Mouse (Mus musculus) lung, postnatal 0 days (tissue): ENCODE results near the gene Evl. TPM values are rescaled to one million over a fixed set of nuclear protein-coding genes. Genes with fewer than 3 reads are reported as not detected.

Experiments used
- ATAC-seq: fragments of 200-750 bp; cut with Nextera tagmentation; 2 replicates; pipeline ENCODE4 v1.8.0; 2017; ENCODE audit warnings: moderate library complexity
- DNase-seq: peaks from one replicate; pipeline ENCODE4 v3.0.0-alpha.2; 2016; ENCODE audit warnings: low spot score
- H3K27ac ChIP-seq: fragments of 300-500 bp; sonication (generic); 2 replicates; pipeline ENCODE4 v1.5.1; 2014; ENCODE audit warnings: antibody characterized with exemption, mild to moderate bottlenecking, low read length, mixed read lengths
- H3K27me3 ChIP-seq: fragments of 300-500 bp; sonication (generic); replicated peaks from 2 replicates; pipeline ENCODE4 v1.6.1; 2014; ENCODE audit warnings: low read length, mixed read lengths; ENCODE audit not compliant: insufficient read depth
- H3K36me3 ChIP-seq: fragments of 300-500 bp; sonication (generic); 2 replicates; pipeline ENCODE4 v1.6.1; 2014; ENCODE audit warnings: low read length, mixed read lengths; ENCODE audit not compliant: insufficient read depth
- H3K4me1 ChIP-seq: fragments of 300-500 bp; sonication (generic); 2 replicates; pipeline ENCODE4 v1.6.1; 2014; ENCODE audit warnings: antibody characterized with exemption, low read depth, low read length, mixed read lengths; ENCODE audit not compliant: insufficient read depth
- H3K4me2 ChIP-seq: fragments of 300-500 bp; sonication (generic); replicated peaks from 2 replicates; pipeline ENCODE4 v1.6.1; 2014; ENCODE audit warnings: low read depth, mild to moderate bottlenecking, low read length, moderate library complexity, mixed read lengths
- H3K4me3 ChIP-seq: fragments of 300-500 bp; sonication (generic); 2 replicates; pipeline ENCODE4 v1.5.1; 2014; ENCODE audit warnings: low read depth, low read length
- H3K9ac ChIP-seq: fragments of 300-500 bp; sonication (generic); replicated peaks from 2 replicates; pipeline ENCODE4 v1.6.1; 2014; ENCODE audit warnings: low read depth, mild to moderate bottlenecking
- H3K9me3 ChIP-seq: fragments of 300-500 bp; sonication (generic); 2 replicates; pipeline ENCODE4 v1.6.1; 2016; ENCODE audit warnings: low read length, mixed read lengths
- CTCF ChIP-seq: IDR thresholded peaks from 2 replicates; pipeline ENCODE4 v1.5.1; 2016; ENCODE audit warnings: antibody characterized with exemption, mild to moderate bottlenecking
- EP300 ChIP-seq: IDR thresholded peaks from 2 replicates; pipeline ENCODE4 v1.6.1; 2016; ENCODE audit warnings: antibody characterized with exemption, mild to moderate bottlenecking, control low read depth
- WGBS: fragments of 180-500 bp; shearing (Covaris S2); extraction: QIAGEN DNeasy Blood & Tissue Kit; methylation state at CpG from one replicate; pipeline ENCODE4 v1.1.7; 2014; 5-methylcytosine and 5-hydroxymethylcytosine counted together
- polyA plus RNA-seq: library from polyadenylated mRNA; unstranded; fragments of >200 nt; fragmentation: Nextera tagmentation; extraction: Ambion mirVana; gene quantifications from 2 replicates; pipeline ENCODE4 v1.2.1, GENCODE M21; 2015

The Evl gene
- polyA plus RNA-seq, 1 experiment from 2014 or later: 45.5 TPM

DNA sequence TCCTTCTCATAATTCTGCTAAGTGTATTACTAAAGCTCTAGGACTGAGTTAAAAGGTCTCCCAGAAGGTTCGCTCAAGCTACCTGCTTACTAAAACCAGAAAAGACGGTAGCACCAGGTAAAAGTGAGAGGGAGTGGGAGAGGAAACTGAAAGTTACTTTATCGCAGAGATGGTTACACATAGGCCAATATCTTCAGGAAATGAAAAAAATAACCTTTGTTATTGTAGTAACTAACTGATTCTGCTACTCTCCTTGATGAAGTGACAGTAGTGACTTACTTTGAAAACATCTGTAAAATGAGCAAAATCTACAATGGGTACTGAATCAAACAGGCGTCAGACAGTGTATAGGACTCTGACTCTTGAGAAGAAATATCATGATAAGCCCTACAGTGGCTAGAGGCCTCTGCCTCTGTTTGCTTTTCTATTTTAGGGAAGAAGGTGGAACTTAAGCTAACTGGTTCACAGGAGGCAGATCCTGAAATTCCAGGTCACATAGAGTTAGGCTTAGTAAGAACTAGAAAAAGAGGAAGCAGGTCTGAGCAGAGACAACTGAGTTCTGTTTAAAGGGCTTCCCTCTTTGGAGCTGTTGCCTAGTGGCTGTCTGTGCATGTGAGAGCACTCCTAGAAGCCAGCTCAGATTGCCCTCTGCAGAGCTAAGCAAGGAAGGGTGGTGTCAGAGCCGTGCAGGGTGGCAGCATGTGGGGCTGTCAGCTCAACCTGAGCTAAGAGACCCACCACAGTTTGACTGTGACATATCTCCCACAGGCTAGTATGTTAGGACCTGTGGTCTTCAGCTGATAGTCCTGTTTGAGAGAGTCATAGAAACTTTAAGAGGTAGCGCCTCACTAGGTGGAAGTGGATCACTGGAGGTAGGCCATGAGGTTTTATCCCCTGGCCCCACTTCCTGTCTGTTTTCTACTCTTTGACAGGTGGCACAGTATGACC, 76.5 kb downstream of the Evl start:
- DNase-seq (peak; percentile 47), ATAC-seq (no peak; the same call in 1 of the 2 replicates)
- H3K27ac ChIP-seq: peak overlapping the region; percentile 32; the same call in 1 of the 2 replicates
- no peak overlapping the region for H3K4me3 ChIP-seq
- no peak overlapping the region for H3K9ac ChIP-seq
- no peaks in the 10 kb centered on the region for H3K36me3 ChIP-seq
- no peaks in the 10 kb centered on the region; the same call in 1 of the 2 replicates for H3K4me1 ChIP-seq
- H3K4me2 ChIP-seq: no peak overlapping the region
- TF ChIP-seq EP300 (no peak), CTCF (no peak)
- H3K9me3 ChIP-seq: no peaks in the 10 kb centered on the region
- H3K27me3 ChIP-seq: no peaks in the 10 kb centered on the region
- WGBS: 64% methylated on average over 6 of the region's 6 CpGs

DNA sequence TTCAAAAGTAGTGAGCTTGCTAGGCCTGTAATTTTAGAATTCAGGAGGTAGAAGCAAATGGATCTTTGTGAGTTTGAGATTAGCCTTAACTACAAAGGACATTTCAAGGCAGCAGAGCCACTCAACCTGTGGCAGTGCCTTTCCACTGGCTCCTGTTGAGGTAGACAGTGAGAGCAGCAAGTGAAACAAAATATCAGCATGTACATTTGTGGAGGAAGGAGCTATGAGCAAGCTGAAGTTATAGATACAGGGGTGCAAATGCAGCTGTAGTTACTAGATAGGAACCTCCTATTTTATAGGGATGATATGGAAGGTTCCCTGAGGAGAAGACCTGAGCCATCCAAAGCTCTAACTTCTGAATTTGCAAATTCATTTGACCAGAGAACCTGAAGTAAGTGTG, 78.0 kb downstream of the Evl start:
- H3K27me3 ChIP-seq: no peaks in the 10 kb centered on the region
- ATAC-seq (no peak), DNase-seq (no peak)
- no peak overlapping the region for H3K4me2 ChIP-seq
- no peak for TF ChIP-seq CTCF
- no peak for TF ChIP-seq EP300
- no peak overlapping the region for H3K27ac ChIP-seq
- H3K9me3 ChIP-seq: no peaks in the 10 kb centered on the region
- no peak overlapping the region for H3K9ac ChIP-seq
- no peak overlapping the region for H3K4me3 ChIP-seq
- no peaks in the 10 kb centered on the region; the same call in 1 of the 2 replicates for H3K4me1 ChIP-seq
- H3K36me3 ChIP-seq: no peaks in the 10 kb centered on the region

DNA sequence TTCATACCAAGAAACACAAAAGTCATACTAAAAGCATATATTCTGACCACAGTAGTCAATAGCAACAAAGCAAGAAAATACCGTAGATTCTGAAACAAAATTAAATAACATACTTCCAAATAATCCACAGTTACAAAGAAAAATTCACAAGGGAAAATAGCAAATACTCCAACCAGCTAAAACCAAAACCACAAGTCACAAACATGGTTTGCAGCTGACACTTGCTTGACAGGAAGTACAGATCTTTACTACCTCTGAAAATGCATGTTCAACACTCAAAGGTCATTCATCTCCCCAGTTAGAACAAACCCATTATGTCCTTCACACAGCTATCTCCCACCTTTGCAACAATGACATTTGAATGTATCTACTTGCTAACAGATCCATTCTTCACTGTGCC, 79.5 kb downstream of the Evl start:
- Histone ChIP-seq H3K4me1 (peaks cover 4% of the 10 kb centered on the region; the same call in 1 of the 2 replicates), H3K9me3 (no peaks in the 10 kb centered on the region), H3K27ac (no peak overlapping the region), H3K9ac (no peak overlapping the region), H3K36me3 (no peaks in the 10 kb centered on the region), H3K4me2 (no peak overlapping the region), H3K27me3 (no peaks in the 10 kb centered on the region), H3K4me3 (no peak overlapping the region)
- DNase-seq (no peak), ATAC-seq (no peak)
- TF ChIP-seq CTCF (no peak), EP300 (no peak)
- whole genome bisulfite sequencing: 95% methylated on average over 1 of the region's 1 CpGs

DNA sequence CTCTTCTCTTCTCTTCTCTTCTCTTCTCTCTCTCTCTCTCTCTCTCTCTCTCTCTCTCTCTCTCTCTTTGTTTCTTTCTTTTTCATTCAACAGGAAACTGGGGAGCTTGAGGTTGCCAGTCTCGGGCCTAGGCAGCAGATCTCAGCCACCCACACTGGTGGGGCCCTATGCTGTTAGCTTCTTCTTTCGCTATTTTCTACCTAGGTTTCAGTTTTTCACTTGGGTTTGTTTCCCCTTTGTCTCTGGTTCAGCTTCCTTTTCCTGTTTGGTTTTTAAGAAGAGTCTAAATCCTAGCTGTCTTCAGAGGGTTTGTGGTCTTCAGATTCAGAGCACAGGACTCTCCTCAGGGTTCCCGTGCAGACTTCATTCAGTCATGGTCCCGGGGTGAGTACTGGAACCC, 81.0 kb downstream of the Evl start:
- no peak overlapping the region for H3K4me2 ChIP-seq
- H3K27me3 ChIP-seq: no peaks in the 10 kb centered on the region
- no peak for TF ChIP-seq EP300
- TF ChIP-seq CTCF: no peak
- H3K27ac ChIP-seq: no peak overlapping the region
- H3K4me3 ChIP-seq: no peak overlapping the region
- no peaks in the 10 kb centered on the region for H3K36me3 ChIP-seq
- ATAC-seq (no peak), DNase-seq (no peak)
- 84% methylated on average over 4 of the region's 4 CpGs for WGBS
- H3K4me1 ChIP-seq: peaks cover 4% of the 10 kb centered on the region; the same call in 1 of the 2 replicates
- H3K9ac ChIP-seq: no peak overlapping the region
- H3K9me3 ChIP-seq: no peaks in the 10 kb centered on the region

DNA sequence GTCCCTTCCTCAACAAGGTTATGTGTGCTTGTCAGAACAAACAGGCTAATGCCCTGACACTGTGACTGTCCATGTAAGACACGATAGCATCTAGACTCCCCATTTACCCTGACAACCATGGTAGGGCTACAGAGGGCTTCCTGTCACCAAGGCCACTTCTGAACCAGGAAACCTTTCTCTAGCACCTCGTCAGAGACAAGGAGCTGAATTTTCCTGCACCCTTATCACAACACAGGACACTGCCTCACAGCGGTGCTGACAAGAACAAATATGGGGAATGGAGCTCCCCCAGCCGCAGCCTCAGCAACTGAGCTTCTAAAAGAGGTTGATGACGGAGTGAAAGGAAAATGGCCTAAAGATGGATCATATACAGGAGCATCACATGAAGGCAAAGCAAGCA, 82.9 kb downstream of the Evl start:
- no peak for ATAC-seq
- Histone ChIP-seq H3K4me1 (0 out of 2 replicates have a peak, but pooled peaks cover 4% of the 10 kb centered on the region), H3K27me3 (no peaks in the 10 kb centered on the region), H3K9me3 (no peaks in the 10 kb centered on the region), H3K4me3 (no peak overlapping the region), H3K9ac (no peak overlapping the region), H3K27ac (no peak overlapping the region), H3K36me3 (no peaks in the 10 kb centered on the region), H3K4me2 (no peak overlapping the region)
- TF ChIP-seq EP300 (no peak), CTCF (no peak)
- 50% methylated on average over 5 of the region's 5 CpGs for WGBS
- no peak for DNase-seq

DNA sequence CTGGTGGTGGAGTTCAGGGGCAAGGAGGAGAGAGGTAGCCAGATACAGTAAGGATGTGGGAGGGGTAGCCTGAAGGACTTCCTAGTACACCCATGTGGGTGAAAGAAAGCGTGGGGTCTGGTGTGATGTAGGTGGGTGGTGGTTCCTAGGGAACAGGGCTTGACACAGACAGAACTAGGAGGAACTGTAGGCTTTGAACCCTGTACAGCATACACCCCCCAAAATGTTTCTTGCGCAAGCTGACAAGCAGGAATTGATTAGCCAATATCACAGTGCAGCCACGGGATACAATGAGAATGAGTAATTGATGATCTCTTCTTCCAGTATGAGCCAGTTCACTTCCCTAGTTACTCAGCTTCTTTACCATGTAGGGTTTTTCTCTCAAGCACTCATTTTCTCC, 84.6 kb downstream of the Evl start:
- DNase-seq: peak; percentile 40
- H3K4me1 ChIP-seq: 0 out of 2 replicates have a peak, but pooled peaks cover 4% of the 10 kb centered on the region
- H3K27ac ChIP-seq: peak overlapping the region; percentile 54
- no peak for TF ChIP-seq CTCF
- TF ChIP-seq EP300: no peak
- 70% methylated on average over 3 of the region's 3 CpGs for WGBS
- H3K4me3 ChIP-seq: no peak overlapping the region
- no peaks in the 10 kb centered on the region for H3K9me3 ChIP-seq
- no peak overlapping the region for H3K9ac ChIP-seq
- H3K27me3 ChIP-seq: no peaks in the 10 kb centered on the region
- no peak overlapping the region for H3K4me2 ChIP-seq
- peak; percentile 53 for ATAC-seq
- no peaks in the 10 kb centered on the region for H3K36me3 ChIP-seq
